Mouse (Mus musculus) lung, postnatal 0 days (tissue): Measurements from ENCODE around the gene Acbd6.

Experiments
- CTCF ChIP-seq: IDR thresholded peaks from 2 replicates; pipeline ENCODE4 v1.5.1; 2016; ENCODE audit warnings: antibody characterized with exemption, mild to moderate bottlenecking
- EP300 ChIP-seq: IDR thresholded peaks from 2 replicates; pipeline ENCODE4 v1.6.1; 2016; ENCODE audit warnings: antibody characterized with exemption, mild to moderate bottlenecking, control low read depth

DNA sequence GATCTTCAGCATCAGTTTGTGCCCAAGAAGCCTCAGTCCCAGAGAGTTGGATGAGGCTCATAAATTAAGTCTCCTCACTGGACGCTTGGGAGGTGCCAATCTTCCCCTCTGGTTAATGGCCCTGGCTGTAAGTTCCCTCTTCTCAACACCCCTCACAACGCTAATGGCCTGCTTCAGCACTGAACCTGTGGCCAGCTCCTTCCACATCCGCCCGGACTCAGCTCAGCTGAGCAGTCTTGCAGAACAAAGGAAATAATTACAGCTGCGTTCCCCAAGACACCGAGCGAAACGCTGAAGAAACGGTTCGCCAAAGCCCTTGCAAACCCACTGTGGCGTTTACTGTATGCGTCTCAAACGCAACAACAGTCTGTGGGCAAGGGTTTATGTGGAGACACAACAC, 164.3 kb downstream of the Acbd6 start:
- TF ChIP-seq CTCF, result no peak
- no peak for TF ChIP-seq EP300
